Mouse (Mus musculus) bone marrow macrophage, adult 2 months (primary cell): ENCODE results near the gene Tor1aip1.

ENCODE experiments used
- CTCF ChIP-seq: IDR thresholded peaks from 2 replicates; pipeline ENCODE4 v1.5.1; 2012; ENCODE audit warnings: low read depth, mild to moderate bottlenecking, low read length, moderate library complexity
- POLR2A ChIP-seq: IDR thresholded peaks from 2 replicates; pipeline ENCODE4 v1.6.1; 2012; ENCODE audit warnings: mild to moderate bottlenecking, low read depth, low read length, borderline replicate concordance

DNA sequence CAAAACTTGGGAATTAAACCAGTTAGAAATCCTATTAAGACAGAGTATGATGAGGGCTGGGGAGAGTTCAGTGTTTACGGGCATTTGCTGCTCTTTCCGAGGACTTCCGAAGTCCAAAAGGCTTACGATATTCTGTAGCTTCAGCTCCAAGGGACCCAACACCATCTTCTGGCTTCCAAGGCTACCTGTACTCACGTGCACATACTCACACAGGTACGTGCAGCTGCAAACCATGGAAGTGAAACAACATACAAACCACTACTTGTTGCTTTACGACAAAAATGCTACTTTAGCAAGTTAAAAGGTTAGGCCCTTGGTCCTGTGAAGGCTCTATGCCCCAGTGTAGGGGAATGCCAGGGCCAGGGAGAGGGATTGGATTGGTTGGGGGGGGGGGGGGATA, 2.4 kb downstream of the Tor1aip1 start:
- TF ChIP-seq CTCF (no peak), POLR2A (no peak)
